Mouse (Mus musculus) urinary bladder, postnatal 10 days (tissue): ENCODE data around the gene Clybl.

Experiments
- DNase-seq: peaks from one replicate; pipeline ENCODE4 v3.0.0; 2022; ENCODE audit warnings: low spot score

The Clybl gene

GRCm38 (mm10) chr14:122386281-122387130, 205.0 kb downstream of the Clybl start:
- no peak for DNase-seq

GRCm38 (mm10) chr14:122387781-122388180, 206.3 kb downstream of the Clybl start:
- no peak for DNase-seq

DNA sequence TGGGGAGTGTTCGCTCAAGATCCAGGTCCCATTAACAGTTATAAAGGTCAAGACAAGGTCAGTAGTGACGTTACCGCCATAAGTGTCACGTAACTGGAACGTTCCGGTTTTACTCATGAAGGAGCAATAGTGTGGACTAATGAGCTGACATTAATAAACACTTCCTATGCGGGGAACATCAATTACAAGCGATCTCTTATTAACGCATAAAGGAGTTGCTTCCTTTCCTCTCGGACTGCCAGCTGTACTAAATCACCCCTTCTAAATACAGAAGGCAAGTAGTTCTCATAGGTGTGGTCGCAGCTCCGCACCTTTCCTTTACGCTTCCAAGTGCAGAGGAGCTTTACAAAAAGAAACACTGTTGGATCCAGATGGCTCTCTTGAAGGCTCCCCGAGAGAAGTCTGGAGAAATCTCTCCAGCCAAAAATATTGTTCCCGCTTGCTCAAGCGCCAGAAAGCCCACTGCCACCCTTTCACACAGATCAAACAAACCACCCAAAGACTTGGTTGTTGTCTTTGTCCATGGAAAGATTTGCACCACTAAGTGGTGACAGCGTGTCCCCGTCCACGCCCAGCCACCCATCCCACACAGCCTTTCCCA, 207.0 kb downstream of the Clybl start:
- DNase-seq: no peak

GRCm38 (mm10) chr14:122389684-122390370, 208.3 kb downstream of the Clybl start:
- no peak for DNase-seq

DNA sequence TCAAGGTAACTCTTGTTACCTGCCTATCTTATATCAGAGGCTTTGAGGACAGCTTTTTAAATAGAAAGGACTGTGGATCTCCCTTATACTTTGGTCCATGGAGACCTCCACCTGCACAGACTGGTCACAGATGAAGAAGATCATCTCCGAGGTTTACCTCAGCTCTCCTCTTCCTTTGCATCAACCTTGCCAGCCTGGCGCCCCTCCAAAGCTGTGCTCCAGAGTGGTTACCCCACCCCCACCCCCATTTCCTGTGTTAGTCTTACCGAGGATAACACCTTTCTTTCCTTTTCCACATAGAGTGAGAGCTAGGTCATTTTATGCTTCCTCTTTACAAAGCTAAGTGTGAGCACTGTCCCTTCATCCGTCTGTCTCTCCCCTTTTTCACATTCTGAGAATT, 209.4 kb downstream of the Clybl start:
- no peak for DNase-seq

DNA sequence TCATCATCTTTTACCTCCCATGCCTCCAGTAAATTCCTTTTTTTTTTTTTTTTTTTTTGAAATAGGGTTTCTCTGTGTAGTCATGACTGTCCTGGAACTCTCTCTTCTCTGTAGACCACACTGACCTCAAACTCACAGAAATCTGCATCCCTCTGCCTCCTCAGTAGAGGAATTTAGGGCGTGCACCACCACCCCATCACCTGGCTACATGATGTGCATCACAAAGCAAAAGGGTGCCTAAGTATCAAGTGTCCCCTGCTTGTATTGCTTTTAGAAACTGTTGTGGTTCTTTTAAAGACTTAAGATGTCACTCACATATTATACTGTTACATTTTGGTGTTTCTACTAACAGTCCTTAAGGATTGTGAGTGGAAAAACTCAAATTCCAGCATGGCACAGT, 211.6 kb downstream of the Clybl start:
- no peak for DNase-seq

DNA sequence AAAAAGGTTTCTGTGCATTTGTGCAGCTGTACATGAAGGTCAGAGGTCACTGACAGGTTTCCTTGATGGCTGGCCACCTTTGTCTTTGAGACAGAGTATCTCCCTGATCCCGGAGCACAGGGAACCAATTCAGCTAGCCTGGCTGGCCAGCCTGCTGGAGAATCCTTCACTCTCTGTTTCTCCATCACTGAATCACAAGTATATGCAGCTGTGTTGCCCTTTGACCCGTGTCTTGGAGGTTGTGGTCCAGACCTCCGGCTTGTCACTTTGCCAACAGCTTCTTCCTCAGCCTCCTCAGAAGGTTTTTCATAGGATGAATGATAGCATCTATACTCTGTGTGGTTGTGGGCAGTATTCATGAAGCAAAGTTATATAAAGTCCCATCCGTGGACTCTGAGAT, 217.2 kb downstream of the Clybl start:
- no peak for DNase-seq

- no peak for DNase-seq
Measured at GRCm38 (mm10) chr14:122399906-122400305, 218.4 kb downstream of the Clybl start.

DNA sequence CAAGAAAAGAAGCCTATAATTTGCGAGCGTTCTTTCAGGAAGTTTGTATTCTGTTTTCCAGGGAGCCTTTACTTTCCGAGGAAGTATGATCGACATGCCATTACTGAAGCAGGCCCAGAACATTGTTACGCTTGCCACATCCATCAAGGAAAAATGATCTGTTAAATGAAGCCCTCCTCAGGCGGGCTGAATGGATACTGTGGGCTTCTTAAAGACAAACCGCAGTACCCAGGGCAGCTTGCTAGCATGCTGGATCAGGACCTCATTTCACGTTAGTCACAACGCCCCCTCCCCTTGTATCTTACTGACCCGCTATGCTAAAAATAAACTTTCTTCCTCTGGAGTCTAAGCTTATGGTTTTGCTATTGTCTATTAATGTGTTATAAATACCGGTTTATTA, 220.4 kb downstream of the Clybl start:
- no peak for DNase-seq

- no peak for DNase-seq
Measured at GRCm38 (mm10) chr14:122402716-122403258, 221.3 kb downstream of the Clybl start.

DNA sequence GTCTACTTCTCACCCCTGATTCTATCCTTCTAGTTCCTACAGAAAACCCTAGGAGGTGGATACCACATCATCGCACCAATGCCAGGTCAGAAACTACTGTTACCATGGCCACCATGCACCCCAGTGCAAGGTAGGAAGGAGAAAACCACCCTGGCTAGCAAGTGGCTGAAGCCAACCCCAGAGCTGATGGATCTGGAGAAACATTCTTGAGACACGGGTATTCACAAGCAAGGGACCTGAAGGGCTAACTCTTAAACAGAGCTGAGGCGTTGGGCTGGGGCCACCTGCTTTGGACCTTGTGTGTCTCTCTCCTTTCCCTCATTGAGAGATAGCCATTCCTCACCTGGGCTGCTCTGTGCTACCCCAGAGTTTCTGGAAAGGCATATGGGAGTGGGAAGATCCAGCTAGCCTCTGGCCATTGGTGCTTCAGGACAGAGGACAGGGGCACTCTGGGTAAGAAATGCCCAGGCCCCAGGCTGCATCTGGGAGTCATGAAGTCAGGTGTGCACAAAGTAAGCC, 222.0 kb downstream of the Clybl start:
- DNase-seq: no peak

GRCm38 (mm10) chr14:122404596-122405154, 223.2 kb downstream of the Clybl start:
- DNase-seq: no peak

DNA sequence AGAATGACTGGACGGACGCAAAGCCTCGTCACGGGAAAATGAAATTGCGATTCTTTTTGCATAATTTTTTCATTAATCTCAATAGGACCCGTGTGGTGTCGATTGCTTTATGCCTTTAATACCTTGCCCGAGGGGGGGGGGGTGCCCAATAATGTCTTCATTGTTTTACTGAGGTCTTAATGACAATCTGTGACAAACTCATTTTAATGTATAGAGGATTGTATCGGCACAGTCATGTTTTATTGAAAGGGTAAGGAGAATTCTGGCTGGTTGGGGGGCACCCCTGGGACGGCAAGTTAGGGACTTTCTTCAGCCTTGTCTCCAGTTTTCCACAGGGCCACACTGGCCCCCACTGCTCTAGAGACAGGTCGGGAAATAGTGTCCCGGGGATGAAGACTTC, 223.7 kb downstream of the Clybl start:
- no peak for DNase-seq

DNA sequence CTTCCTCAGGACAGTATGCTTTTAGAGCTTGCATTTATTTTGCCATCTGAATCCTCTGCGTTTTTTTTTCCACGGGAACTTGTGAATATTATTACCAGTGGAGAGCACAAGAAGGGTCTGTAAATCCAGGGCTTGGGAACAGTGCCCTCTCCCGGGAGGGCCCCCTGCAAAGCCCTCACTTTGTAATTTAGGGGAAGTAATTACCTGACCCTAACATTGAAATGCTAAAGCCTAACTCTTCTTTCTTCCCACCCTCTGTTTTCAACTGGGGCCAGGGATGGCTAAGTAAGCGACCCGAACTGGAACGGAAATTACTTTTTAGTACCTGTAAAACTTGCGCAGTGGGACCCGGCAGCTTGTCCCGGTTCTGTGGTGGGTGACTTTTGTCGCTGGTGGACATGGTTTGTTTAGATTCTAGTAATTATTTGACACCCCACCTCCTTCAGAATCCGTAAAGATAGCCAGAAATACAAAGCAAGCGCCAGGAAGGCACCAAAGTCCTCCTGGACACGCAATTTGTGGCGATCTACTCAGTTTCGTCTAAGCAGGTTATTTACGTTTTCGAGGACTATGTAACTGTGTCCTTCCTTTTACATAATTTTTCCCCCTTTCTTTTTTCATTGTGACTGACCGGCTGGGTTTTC, 224.5 kb downstream of the Clybl start:
- no peak for DNase-seq

DNA sequence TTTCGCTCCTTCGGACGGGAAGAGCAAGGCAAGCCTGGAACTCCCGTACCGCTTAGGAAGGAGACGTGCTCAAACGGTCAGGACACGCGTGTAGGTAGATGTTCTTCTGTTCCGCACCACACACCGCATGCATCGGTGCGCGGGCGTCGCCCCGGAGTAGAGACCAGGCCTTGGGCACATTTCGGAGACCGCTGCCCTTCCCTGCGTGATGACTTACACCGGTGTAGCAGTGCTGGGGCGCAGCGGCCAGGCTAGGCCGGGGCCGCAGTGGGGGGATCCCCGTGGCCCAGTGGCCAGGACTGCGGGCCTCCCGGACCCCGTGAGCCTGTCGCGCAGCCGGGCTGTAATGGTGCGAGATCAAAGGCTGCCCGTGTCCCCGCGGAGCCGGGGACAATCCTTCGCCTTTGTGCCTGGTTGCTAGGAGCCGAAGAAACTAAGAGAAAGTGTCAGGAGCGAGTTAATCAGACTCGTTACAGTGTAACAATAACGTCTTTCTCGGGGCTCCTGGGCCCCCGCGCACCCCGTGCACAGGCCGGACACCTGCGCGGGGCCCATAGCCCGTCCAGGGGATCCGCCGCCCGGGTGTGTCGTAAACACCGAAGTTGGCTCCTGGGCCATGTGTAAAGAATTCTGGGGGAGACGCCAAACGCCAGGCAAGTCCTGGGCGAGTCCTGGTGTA, 225.2 kb downstream of the Clybl start:
- DNase-seq: no peak

DNA sequence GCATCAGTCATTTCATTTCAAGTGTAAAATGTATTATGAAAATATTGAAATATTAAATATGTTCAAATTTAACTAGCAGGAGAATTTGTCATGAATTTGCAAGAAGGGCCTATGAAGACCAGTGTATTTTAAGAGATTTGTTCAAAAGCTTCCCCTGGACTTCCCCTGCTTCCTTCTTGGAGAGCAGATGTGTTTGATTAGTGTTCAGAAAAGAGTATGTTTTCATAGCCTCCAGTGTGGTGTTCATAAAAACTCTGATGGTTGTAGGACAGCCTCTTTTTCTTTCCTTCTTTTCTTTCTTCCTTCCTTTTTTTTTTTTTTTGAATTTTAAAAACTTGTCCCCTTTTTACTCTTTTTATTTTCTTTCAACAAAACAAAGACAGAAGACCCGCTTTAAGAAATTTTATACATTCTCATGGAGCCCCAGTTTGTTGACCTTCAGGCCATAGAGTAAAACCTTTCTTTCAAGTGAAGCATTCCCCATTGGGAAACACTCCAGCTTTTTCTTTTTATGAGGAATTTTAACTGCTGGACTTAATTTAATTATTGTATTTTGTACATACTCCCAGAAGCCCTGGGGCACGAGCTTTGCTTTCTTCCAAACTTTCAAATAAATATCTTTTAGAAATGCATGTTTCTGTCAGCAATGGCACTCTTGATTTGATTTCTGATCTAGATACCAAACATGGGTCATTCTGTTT, 231.5 kb downstream of the Clybl start:
- no peak for DNase-seq

- no peak for DNase-seq
Measured at GRCm38 (mm10) chr14:122413542-122413928, 232.0 kb downstream of the Clybl start.

DNA sequence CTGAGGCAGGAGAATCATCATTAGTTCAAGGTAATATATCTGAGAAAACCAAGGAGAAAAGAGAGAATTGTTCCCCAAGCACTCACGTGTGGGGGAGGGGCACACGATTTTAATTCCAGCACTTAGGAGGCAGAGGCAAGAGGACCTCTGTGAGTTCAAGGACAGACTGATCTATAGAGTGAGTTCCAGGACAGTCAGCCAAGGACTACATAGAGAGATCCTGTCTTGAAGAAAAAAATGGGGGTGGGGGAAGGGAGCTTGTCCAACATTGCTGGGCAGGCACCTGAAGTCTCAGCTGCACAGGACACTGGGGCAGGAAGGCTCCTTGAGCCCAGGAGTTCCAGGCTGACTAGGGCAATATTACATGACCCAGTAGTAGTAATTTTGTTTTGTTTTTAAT, 233.3 kb downstream of the Clybl start:
- no peak for DNase-seq

GRCm38 (mm10) chr14:122416166-122416771, 234.8 kb downstream of the Clybl start:
- DNase-seq: no peak

DNA sequence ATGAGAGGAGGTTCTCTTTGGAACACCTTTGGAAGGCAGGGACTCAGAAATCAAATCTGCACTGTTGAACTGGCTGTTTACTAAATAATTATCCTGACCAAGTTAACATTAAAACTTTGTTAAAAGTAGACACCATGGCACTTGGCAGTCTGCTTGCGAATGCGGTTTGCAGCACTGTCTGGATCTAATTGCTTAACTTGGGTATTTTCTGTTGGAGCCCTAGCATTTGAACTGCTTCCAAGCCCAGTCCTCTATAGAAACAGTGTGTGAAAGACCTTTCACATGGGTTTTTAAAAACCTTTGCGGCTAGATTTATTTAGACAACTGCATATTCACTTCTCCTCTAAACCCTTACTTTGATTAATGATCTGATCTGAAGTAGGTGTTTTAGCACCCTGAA, 242.9 kb downstream of the Clybl start:
- no peak for DNase-seq
